Mouse (Mus musculus): Measurements from ENCODE around the gene Iah1.

Iah1 gene

DNA sequence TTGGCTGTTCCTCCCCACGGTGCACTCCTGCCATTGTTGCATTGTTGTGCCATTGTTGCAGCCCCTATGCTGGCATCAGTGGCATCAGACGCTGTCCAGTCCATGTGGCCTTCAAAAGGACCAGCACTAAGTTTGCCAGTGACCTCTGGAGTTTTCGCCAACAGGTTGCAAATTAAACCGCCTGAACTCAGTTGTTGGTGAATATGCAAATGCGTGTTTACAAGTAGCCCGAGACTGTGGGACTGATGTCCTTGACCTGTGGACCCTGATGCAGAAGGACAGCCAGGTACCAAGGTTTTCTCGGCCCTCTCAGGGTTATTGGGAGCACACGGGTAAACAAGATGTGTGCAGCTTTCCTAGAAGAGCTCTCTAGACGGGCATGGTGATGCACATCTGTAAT lies 5.0 kb downstream of the Iah1 start:
- no peak for DNase-seq

DNA sequence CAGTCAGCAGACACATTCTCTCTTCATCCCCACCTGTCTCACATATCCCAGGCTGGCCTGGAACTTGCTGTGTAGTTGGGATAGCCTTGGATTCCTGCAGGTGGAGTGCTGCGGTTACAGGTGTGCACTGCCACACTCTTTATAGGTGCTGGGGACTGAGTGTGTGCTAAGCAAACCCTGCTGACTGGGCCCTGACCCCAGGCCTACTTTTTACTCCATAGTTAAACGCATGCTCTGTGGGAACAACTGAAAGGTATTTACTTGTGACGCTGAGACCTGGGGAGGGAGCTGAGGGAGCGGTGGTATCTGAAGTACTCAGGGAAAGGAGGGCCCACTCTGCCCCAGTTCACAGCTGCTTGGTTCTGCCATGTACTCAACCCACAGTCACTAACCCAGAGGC lies 6.1 kb downstream of the Iah1 start:
- DNase-seq, result no peak

DNA sequence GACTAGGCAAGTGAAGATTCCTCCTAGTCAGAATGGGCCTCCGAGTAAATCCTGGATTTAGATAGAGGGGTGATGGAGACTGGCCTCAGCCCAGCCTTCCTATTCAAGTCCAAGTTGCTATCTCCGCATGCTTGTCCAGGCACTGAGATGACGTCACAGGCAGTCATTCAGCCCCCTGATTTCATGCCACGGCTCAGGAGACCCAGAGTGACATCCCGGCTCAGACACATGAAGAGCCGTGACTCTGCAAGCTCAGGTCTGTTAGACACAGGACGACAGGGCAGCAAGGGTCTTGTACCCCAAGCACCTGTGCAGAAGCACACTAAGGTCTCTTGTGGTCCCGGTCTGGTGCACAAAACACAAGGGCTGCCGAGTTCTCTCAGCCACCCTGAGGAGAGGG lies 6.7 kb downstream of the Iah1 start:
- DNase-seq, result no peak

DNA sequence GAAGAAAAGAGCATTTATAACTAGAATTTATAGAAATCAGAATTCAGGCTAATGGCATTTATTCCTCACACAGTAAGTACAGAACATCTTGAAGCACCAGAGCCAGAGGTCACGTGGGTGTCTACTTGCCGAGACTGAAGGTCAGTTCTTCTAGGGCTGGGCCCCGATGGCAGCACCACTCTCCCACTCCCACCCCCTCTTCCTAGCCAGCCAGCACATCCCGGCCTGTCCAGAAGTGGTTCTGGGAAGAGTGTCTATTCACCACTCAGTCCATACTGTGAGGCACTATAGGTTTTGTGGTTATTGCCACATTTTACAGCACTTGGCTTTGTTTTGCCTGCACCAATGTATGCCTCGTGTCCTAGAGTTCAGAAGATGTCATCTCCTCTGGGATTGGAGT lies 7.9 kb downstream of the Iah1 start:
- no peak for DNase-seq

DNA sequence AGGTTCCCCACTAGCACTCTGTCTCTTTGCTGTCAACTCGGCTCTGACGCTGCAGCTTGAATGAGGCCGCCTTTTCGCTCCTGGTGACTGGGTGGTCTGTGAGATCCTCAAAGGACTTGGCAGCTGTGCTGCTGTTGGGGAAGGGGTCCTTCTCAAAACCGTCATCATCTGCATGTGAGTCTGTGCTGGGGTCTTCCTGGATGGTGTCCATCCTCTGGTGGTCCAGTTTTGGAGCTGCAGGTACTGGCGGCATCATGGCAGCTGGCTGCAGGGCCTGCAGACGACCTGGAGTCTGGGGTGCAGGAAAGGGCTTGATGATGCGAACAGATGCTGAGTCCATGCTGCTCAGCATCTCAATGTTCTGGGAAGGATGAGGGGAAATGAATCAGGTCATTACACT lies 9.1 kb downstream of the Iah1 start:
- no peak for DNase-seq

DNA sequence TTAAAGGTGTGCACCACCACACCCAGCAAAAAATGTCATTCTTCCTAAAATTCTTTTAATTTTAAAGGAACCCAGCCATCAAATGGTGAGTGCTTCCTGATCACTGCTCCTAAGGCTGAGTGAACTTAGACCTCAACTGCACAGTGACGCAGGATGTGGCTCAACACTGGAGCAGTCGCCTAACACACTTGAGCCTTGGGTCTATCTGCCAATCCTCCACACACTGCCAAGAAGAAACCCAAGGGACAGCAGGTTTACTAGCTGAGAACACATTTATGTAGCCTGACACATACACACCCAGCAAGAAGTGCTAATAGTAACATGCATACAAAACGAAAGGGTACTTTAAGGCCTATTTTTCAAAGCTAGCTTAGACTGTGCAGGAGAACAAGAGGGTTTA lies 10.1 kb downstream of the Iah1 start:
- DNase-seq, result no peak

GRCm38 (mm10) chr12:21329661-21330400 lies 13.6 kb downstream of the Iah1 start:
- DNase-seq, result no peak

- DNase-seq, result no peak
Measured at GRCm38 (mm10) chr12:21330961-21331576, 14.9 kb downstream of the Iah1 start.

DNA sequence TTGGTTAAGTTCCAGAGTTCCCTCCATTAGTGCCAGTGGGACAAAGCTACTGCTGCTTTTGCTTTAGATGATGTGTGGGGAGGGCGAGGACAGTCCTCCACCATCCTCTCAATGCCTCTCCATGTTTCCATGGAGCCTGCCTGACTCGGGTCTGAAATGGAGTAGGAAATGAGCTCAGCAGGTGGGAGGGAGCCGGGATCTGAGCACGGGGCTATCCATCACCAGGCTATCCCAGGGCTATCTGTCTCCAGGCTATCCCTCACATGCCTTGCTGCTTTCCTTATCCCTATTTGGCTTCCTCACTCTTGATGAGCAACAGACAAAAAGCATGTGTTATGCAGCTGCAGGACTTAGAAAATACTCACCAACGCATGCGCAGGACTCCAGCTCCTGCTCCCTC lies 15.5 kb downstream of the Iah1 start:
- no peak for DNase-seq

DNA sequence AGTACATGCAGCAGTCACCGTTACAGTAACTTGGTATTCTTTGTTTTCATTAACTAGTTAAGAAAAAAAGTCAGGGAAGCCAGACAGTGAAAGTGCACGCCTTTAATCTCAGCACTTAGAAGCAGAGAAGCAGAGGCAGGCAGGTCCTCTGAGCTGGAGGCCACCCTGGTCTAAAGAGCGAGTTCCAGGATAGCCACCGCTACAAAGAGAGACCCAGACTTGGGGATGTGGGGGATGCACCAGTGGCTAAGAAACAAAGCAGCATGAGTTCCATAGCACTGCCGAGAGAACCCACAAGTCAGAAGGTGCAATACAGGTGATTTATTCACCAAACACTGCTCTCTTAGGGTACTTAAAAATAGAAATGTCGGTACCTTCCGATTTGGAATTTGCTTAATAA lies 16.8 kb downstream of the Iah1 start:
- no peak for DNase-seq

- no peak for DNase-seq
Measured at GRCm38 (mm10) chr12:21333766-21334165, 17.6 kb downstream of the Iah1 start.

- peak; percentile 91 for DNase-seq
Measured at GRCm38 (mm10) chr12:21335869-21336268, 19.7 kb downstream of the Iah1 start.

DNA sequence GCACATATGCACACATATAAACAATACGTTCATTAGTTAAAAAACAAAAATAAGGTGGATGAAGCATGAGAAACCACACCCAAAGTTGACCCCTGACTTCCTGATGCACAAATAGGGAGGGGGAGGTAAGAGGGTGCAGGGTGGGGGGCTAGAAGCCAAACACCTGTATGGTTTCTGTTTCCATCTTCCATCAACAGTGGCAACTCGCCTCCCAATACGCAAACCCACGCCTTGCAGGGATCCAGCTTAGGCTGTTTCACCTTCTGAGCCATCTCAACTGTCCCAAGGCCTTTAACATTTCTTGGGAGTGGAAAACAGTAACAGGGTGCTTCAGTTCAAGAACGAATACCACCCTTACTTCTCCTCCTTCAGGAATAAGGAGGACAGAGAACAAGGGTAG lies 21.0 kb downstream of the Iah1 start:
- DNase-seq, result no peak

DNA sequence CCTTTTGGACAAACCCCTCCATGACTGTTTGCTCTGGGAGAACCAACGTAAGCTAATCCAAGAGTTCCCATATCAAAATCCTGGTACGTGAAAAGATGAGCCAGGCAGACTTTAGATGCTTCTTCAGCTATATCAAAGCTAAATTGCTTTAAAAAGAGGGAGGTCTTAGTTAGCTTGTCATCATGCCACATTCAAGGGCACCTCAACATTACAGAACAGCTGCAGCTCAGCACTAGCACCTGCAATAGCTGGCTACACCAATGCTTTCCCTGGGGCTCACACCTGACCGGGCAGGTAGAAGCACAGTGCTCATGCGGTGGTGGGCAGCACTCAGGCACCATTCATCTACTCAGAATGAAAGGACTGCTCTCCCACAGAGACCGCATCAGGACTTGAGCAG lies 24.5 kb downstream of the Iah1 start:
- no peak for DNase-seq

GRCm38 (mm10) chr12:21346972-21347371 lies 30.8 kb downstream of the Iah1 start:
- no peak for DNase-seq

DNA sequence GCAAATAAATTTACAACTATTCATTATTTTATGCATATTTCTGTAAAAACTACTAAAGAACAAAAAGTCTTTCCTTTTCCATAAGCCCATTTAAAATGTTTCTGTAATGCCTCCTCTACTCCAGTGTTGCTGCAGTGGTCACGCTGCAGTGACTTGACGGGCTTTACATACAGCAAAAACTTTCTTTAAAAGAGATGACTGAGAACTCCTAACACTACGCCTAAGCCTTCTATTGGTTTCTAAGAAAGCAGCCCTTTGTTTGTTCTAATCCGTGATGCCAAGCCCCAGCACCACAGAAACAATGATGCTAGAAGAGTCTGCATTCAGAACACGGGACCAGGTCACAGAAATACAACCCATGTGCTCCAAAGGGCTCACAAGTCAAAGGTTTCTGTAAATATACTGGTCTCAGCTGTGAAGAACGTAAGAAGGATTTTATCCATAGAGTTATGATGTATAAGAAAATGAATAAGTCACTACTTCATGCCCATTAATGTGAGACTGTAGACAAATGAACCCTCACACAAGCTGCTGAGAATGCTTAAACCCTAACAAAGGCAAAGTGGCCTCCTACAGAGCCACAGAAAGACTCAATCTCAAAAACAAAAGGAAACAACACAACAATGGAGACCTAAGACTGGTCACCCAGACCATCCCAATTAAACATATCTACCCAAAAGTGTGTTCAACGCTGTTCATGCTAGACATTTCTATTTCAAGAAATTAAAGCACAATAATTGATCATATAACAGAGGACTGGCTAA lies 34.1 kb downstream of the Iah1 start:
- DNase-seq, result no peak

GRCm38 (mm10) chr12:21353681-21354080 lies 37.5 kb downstream of the Iah1 start:
- no peak for DNase-seq

GRCm38 (mm10) chr12:21362686-21363085 lies 46.5 kb downstream of the Iah1 start:
- no peak for DNase-seq

GRCm38 (mm10) chr12:21363195-21363594 lies 47.0 kb downstream of the Iah1 start:
- DNase-seq, result no peak

- DNase-seq, result no peak
Measured at GRCm38 (mm10) chr12:21364624-21365435, 48.6 kb downstream of the Iah1 start.

- no peak for DNase-seq
Measured at GRCm38 (mm10) chr12:21368376-21369086, 52.3 kb downstream of the Iah1 start.

DNA sequence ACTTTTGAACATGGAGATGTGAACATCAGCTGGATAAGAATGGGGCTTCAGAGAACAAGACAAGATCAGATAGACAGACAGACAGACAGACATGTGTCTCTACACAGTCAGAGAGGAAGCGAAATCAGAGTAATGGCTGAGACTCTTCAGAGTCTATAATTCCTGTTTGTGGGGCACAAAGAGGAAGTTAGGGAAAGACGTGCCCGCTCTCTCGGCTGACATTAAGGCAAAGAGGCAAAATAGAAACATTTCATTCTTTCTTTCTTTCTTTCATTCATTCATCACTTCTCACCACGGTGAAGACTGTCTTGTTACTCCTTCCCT lies 52.9 kb downstream of the Iah1 start:
- DNase-seq, result no peak

Measured in layer of hippocampus, adult 9-11 months (tissue).